16 mouse cellular contexts compared by ENCODE assay signal in the genomic region with DNA sequence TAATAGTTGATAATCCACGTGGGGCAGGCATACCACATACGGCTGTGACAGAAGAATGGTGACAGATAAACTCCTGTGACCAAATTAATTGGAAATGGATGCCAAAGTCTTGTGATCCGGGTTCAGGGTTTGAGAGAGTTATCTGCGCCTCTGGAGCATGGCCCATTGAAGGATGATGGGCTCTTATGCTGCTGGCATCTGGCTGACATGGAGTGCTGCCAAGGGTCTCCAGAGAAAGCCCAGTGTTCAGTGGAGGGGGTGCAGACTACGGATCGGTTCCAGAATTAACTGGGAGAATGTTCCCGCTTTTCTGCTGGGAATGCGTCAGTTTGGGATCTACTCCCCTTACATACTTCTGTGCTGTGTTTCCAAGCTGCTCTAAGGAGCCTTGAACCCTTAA.
DNase-seq lines count a peak whose midpoint lies in the region; ATAC-seq lines count a peak whose summit lies in the region.
"Had no signal": no experiment of that assay in that cellular context is flagged by ENCODE, and none has a peak within 500 bp of the region (broad histone marks: within the 10 kb centered on the region; RNA-seq: fewer than 3 reads in every experiment).

No protein-coding gene starts in this region.

- no peak overlapping the region for H3K4me2 ChIP-seq in forebrain, embryonic 13.5 days
- H3K4me2 ChIP-seq in forebrain, embryonic 12.5 days = no peak overlapping the region
- no peak overlapping the region for H3K4me2 ChIP-seq in midbrain, embryonic 15.5 days
- H3K4me2 ChIP-seq: liver, embryonic 12.5 days had no signal

- H3K27me3 ChIP-seq in forebrain, embryonic 13.5 days = no peaks in the 10 kb centered on the region
- 0 out of 2 replicates have a peak, but pooled peaks cover 2% of the 10 kb centered on the region for H3K27me3 ChIP-seq in forebrain, embryonic 12.5 days
- H3K27me3 ChIP-seq in midbrain, embryonic 15.5 days (replicated peaks) = no peaks in the 10 kb centered on the region
- H3K27me3 ChIP-seq: liver, embryonic 12.5 days had no signal

- 63% methylated on average over 8 of the region's 8 CpGs for WGBS in forebrain, embryonic 13.5 days
- 80% methylated on average over 8 of the region's 8 CpGs for WGBS in forebrain, embryonic 12.5 days
- 48% methylated on average over 8 of the region's 8 CpGs for WGBS in midbrain, embryonic 15.5 days

- no peak overlapping the region for H3K27ac ChIP-seq in forebrain, embryonic 13.5 days
- H3K27ac ChIP-seq in forebrain, embryonic 12.5 days = no peak overlapping the region
- no peak overlapping the region for H3K27ac ChIP-seq in midbrain, embryonic 15.5 days
- H3K27ac ChIP-seq: liver, embryonic 12.5 days; macrophage had no signal

- no peaks in the 10 kb centered on the region for H3K9me3 ChIP-seq in forebrain, embryonic 13.5 days (replicated peaks)
- no peaks in the 10 kb centered on the region for H3K9me3 ChIP-seq in forebrain, embryonic 12.5 days
- H3K9me3 ChIP-seq in midbrain, embryonic 15.5 days = no peaks in the 10 kb centered on the region
- H3K9me3 ChIP-seq: liver, embryonic 12.5 days had no signal

- intact Hi-C loops in heart, postnatal 25 days (cut with DNase I) = no loop called here

- no peak overlapping the region for H3K9ac ChIP-seq in forebrain, embryonic 13.5 days
- no peak overlapping the region for H3K9ac ChIP-seq in forebrain, embryonic 12.5 days
- no peak overlapping the region for H3K9ac ChIP-seq in midbrain, embryonic 15.5 days
- H3K9ac ChIP-seq: liver, embryonic 12.5 days had no signal

- peaks cover 6% of the 10 kb centered on the region; the same call in 1 of the 2 replicates for H3K4me1 ChIP-seq in forebrain, embryonic 13.5 days
- H3K4me1 ChIP-seq in forebrain, embryonic 12.5 days = peaks cover 2% of the 10 kb centered on the region; the same call in 1 of the 2 replicates
- H3K4me1 ChIP-seq in midbrain, embryonic 15.5 days = 0 out of 2 replicates have a peak, but pooled peaks cover 6% of the 10 kb centered on the region

- peak; percentile 50; the same call in 1 of the 2 replicates for ATAC-seq in forebrain, embryonic 13.5 days
- ATAC-seq in forebrain, embryonic 12.5 days (ENCODE audit: low FRiP score) = no peak
- peak; percentile 78; the same call in 1 of the 2 replicates for ATAC-seq in midbrain, embryonic 15.5 days (replicated peaks)
- ATAC-seq: activated CD4-positive, CD25-positive, alpha-beta regulatory T cell, adult 4 months; liver, embryonic 12.5 days had no signal

- peak; percentile 59 for DNase-seq in heart, postnatal 4 days
- DNase-seq in heart, postnatal 25 days (ENCODE audit: low spot score) = no peak
- peak; percentile 41 for DNase-seq in lung, postnatal 10 days
- DNase-seq in lung, postnatal 4 days = no peak
- DNase-seq: adrenal gland, postnatal 25 days; cerebellum, adult 9-10 months; kidney, adult 8-10 months; kidney, postnatal 36 days; right cerebral cortex, postnatal 14 days; thymus, postnatal 25 days had no signal

- no peaks in the 10 kb centered on the region for H3K36me3 ChIP-seq in forebrain, embryonic 13.5 days (ENCODE audit: poor library complexity, severe bottlenecking)
- no peaks in the 10 kb centered on the region for H3K36me3 ChIP-seq in forebrain, embryonic 12.5 days (replicated peaks)
- H3K36me3 ChIP-seq in midbrain, embryonic 15.5 days (replicated peaks) = no peaks in the 10 kb centered on the region
- H3K36me3 ChIP-seq: liver, embryonic 12.5 days had no signal

- H3K4me3 ChIP-seq in forebrain, embryonic 13.5 days = no peak overlapping the region
- no peak overlapping the region for H3K4me3 ChIP-seq in forebrain, embryonic 12.5 days (replicated peaks)
- no peak overlapping the region for H3K4me3 ChIP-seq in midbrain, embryonic 15.5 days
- H3K4me3 ChIP-seq: liver, embryonic 12.5 days had no signal

Comparison
In these comparisons a context has a peak if more than half of its experiments do, and no peak if none do; other contexts are left out.
1. DNase-seq: peak in heart, postnatal 4 days (single experiment) and lung, postnatal 10 days (single experiment); none in heart, postnatal 25 days (single experiment) and lung, postnatal 4 days (0 of 2).